Mouse (Mus musculus): Measurements from ENCODE around the gene Acsbg2. TPM values are rescaled to one million over a fixed set of nuclear protein-coding genes. Genes with fewer than 3 reads are reported as not detected.

Acsbg2 gene
- polyA plus RNA-seq, 1 experiment from 2014 or later = not detected

DNA sequence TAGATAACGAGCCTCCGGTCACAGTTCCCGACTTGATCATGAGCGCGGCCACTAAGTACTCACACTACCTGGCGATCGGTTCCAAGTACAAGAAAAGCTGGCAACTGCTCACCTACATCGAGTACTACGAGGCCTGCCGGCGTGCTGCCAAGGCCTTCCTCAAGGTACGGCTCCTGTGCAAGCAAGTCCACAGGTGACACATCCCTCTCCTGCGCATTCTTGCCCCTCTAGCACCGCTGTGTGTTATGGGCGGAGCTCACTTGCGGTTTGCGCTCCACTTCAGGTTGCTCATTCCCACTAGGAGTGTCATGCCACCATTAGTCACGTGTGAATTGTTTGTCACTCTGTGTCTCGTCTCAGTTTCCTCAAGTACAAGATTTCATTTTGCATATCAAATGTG lies 3.2 kb upstream of the Acsbg2 start:
- H3K4me2 ChIP-seq (ENCODE audit: low read length) = no peak overlapping the region
- no peaks in the 10 kb centered on the region for H3K9me3 ChIP-seq (ENCODE audit: control insufficient read depth, low read length)
- WGBS = 90% methylated on average over 19 of the region's 19 CpGs
- H3K9ac ChIP-seq (replicated peaks; ENCODE audit: low read length) = no peak overlapping the region
- no peaks in the 10 kb centered on the region for H3K36me3 ChIP-seq (ENCODE audit: control insufficient read depth, insufficient read depth, low read length)
- DNase-seq = no peak
- no peak overlapping the region for H3K27ac ChIP-seq (replicated peaks; ENCODE audit: low read depth, low read length)
- no peak for ATAC-seq (ENCODE audit: low FRiP score, low TSS enrichment)
- no peak overlapping the region for H3K4me3 ChIP-seq (replicated peaks; ENCODE audit: low read depth, low read length)
- no peaks in the 10 kb centered on the region for H3K4me1 ChIP-seq (ENCODE audit: control insufficient read depth, insufficient read depth, low read length)
- H3K27me3 ChIP-seq (ENCODE audit: control insufficient read depth, insufficient read depth, low read length) = no peaks in the 10 kb centered on the region

DNA sequence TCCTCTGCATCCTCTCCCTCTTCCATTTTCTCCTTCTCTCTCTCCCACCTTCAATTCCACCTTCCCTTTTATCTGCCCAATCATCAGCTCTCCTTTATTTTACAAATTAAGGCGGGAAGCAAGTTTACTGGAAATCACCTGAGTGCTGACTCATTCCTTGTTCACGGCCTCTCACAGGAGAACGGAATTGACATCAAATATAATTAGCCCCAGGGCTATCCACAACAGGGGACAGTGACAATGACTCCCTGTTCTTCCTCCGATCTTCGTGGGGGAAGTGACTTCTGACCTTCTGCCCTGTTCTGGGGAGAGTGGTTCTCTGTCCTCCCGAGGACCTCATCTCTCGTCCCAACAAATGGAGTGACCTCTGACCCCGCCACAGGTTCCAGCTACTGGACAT lies 2.7 kb upstream of the Acsbg2 start:
- WGBS = 76% methylated on average over 8 of the region's 8 CpGs
- H3K27ac ChIP-seq (replicated peaks; ENCODE audit: low read depth, low read length) = no peak overlapping the region

DNA sequence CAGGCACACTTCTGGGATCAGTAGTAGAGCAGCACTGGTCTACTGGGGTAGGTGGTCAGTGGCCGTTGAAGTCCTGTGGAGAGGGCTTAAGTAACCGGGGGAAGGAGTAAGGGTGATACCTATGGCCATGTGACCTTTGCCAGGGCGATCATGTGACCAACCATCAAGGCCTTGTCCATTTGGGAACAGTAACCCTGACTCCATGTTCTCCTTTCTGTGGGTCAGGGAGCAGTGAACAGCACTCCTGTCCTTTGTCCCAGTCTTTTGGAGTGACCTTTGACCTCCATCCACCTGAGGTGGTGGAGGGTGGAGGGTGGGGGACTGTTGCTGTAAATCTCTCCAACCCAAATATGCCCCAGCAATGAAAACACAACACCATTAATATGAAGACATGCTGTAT lies 2.2 kb upstream of the Acsbg2 start:
- H3K4me3 ChIP-seq (replicated peaks; ENCODE audit: low read depth, low read length) = no peak overlapping the region
- no peaks in the 10 kb centered on the region for H3K4me1 ChIP-seq (ENCODE audit: control insufficient read depth, insufficient read depth, low read length)
- no peak overlapping the region for H3K27ac ChIP-seq (replicated peaks; ENCODE audit: low read depth, low read length)
- H3K9ac ChIP-seq (replicated peaks; ENCODE audit: low read length) = no peak overlapping the region
- no peaks in the 10 kb centered on the region for H3K36me3 ChIP-seq (ENCODE audit: control insufficient read depth, insufficient read depth, low read length)
- ATAC-seq (ENCODE audit: low FRiP score, low TSS enrichment) (no peak), DNase-seq (no peak)
- 84% methylated on average over 3 of the region's 3 CpGs for WGBS
- H3K27me3 ChIP-seq (ENCODE audit: control insufficient read depth, insufficient read depth, low read length) = no peaks in the 10 kb centered on the region
- H3K4me2 ChIP-seq (ENCODE audit: low read length) = no peak overlapping the region
- no peaks in the 10 kb centered on the region for H3K9me3 ChIP-seq (ENCODE audit: control insufficient read depth, low read length)

More for the DNA sequence above, 2.7 kb upstream of the Acsbg2 start:
- Histone ChIP-seq H3K27me3 (ENCODE audit: control insufficient read depth, insufficient read depth, low read length) (no peaks in the 10 kb centered on the region), H3K4me2 (ENCODE audit: low read length) (no peak overlapping the region), H3K9ac (replicated peaks; ENCODE audit: low read length) (no peak overlapping the region), H3K4me1 (ENCODE audit: control insufficient read depth, insufficient read depth, low read length) (no peaks in the 10 kb centered on the region), H3K9me3 (ENCODE audit: control insufficient read depth, low read length) (no peaks in the 10 kb centered on the region), H3K4me3 (replicated peaks; ENCODE audit: low read depth, low read length) (no peak overlapping the region), H3K36me3 (ENCODE audit: control insufficient read depth, insufficient read depth, low read length) (no peaks in the 10 kb centered on the region)
- DNase-seq (no peak), ATAC-seq (ENCODE audit: low FRiP score, low TSS enrichment) (no peak)

DNA sequence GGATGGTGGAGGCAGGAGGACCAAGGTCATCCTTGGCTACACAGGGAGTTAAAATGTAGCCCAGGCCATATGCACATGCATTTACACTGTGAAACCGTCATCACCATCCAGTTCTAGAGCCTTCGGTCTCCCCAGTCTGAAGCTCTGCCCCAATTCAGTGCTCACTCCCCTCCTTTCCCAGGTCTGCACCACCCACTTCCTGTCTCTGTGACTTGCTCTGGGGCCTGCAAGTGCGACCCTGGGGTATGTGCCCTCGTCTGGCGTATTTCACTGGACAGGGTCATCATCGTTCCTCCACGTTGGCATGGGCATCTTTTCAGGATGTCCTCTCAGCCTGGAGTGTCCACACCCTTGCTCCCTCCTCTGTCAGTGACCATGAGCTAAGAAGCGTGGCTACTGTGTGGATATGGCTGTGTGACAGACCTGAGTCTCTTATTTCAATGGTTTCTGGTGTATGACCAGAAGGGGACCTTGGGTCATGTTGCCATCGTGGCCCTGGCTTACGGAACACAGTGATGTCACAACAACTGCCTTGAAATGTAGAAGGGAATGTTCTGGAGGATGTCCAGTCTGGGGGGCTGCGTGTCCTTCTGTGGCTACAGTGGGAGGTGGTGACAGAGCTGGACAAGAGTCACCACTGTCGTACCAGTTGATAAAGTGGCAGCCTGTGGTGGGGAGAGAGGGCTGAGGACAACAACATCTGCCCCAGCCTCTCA lies 847 bp upstream of the Acsbg2 start, which contains the start of gene 1700061G19Rik:
TSS of gene 1700061G19Rik (plus strand) at position 542 of the 716 bp plus-strand sequence.
- no peak for DNase-seq
- H3K9ac ChIP-seq (replicated peaks; ENCODE audit: low read length) = no peak within 1 kb of the TSS
- 90% methylated on average over 12 of the region's 12 CpGs for WGBS
- H3K9me3 ChIP-seq (ENCODE audit: control insufficient read depth, low read length) = no peaks in the 10 kb centered on the region
- no peak within 1 kb of the TSS for H3K27ac ChIP-seq (replicated peaks; ENCODE audit: low read depth, low read length)
- H3K4me3 ChIP-seq (replicated peaks; ENCODE audit: low read depth, low read length) = no peak within 1 kb of the TSS
- ATAC-seq (ENCODE audit: low FRiP score, low TSS enrichment) = no peak
- no peaks in the 10 kb centered on the region for H3K4me1 ChIP-seq (ENCODE audit: control insufficient read depth, insufficient read depth, low read length)
- H3K36me3 ChIP-seq (ENCODE audit: control insufficient read depth, insufficient read depth, low read length) = no peaks in the 10 kb centered on the region
- H3K27me3 ChIP-seq (ENCODE audit: control insufficient read depth, insufficient read depth, low read length) = no peaks in the 10 kb centered on the region
- H3K4me2 ChIP-seq (ENCODE audit: low read length) = no peak within 1 kb of the TSS

DNA sequence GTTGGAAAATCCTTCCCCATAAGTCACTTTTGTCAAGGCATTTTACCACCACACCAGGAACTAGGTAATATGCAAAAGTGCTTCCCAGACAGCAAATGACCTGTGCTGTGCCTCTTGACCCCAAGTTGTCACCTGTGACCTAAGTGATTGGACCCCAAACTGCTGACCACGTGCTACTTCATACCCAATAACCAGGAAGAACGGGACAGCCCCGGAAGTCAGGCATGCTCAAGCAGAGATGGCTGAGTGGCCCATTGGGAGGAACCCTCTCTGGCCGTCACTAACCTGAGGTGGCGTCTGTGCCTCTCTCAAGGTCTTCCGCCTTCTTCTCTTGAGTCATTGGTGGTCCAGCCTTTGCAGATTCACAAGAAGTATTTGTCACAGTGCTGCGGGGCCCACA lies 1.7 kb downstream of the Acsbg2 start:
- WGBS = 80% methylated on average over 7 of the region's 7 CpGs
- no peak for ATAC-seq (ENCODE audit: low FRiP score, low TSS enrichment)
- H3K9me3 ChIP-seq (ENCODE audit: control insufficient read depth, low read length) = 0 out of 2 replicates have a peak, but pooled peaks cover 4% of the 10 kb centered on the region

DNA sequence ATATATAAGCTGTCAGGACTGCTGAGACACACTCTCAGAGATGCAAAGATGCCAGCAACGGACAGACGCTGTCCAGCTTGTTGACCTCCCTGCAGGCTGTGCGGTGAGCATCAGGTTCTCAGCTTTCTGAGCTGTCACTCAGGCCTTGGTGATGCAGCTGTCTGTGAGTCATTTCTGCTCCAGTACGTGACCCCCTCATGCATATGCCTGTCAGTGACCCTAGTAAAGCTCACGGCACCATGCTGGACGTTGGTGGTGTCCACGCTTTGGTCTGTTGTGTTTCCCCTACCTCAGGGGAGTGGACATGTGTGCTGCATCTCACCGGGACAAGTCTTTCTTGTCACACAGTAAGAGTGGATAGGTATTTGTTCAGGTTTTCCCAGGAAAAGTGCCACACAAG lies 2.5 kb downstream of the Acsbg2 start:
- Histone ChIP-seq H3K4me1 (ENCODE audit: control insufficient read depth, insufficient read depth, low read length) (no peaks in the 10 kb centered on the region), H3K4me2 (ENCODE audit: low read length) (no peak overlapping the region), H3K4me3 (replicated peaks; ENCODE audit: low read depth, low read length) (no peak overlapping the region), H3K27me3 (ENCODE audit: control insufficient read depth, insufficient read depth, low read length) (no peaks in the 10 kb centered on the region), H3K9ac (replicated peaks; ENCODE audit: low read length) (no peak overlapping the region), H3K36me3 (ENCODE audit: control insufficient read depth, insufficient read depth, low read length) (no peaks in the 10 kb centered on the region), H3K27ac (replicated peaks; ENCODE audit: low read depth, low read length) (no peak overlapping the region), H3K9me3 (ENCODE audit: control insufficient read depth, low read length) (0 out of 2 replicates have a peak, but pooled peaks cover 4% of the 10 kb centered on the region)
- ATAC-seq (ENCODE audit: low FRiP score, low TSS enrichment) = no peak
- WGBS = 73% methylated on average over 8 of the region's 8 CpGs
- no peak for DNase-seq

More for the DNA sequence above, 1.7 kb downstream of the Acsbg2 start:
- Histone ChIP-seq H3K27me3 (ENCODE audit: control insufficient read depth, insufficient read depth, low read length) (no peaks in the 10 kb centered on the region), H3K9ac (replicated peaks; ENCODE audit: low read length) (no peak overlapping the region), H3K4me2 (ENCODE audit: low read length) (no peak overlapping the region), H3K4me3 (replicated peaks; ENCODE audit: low read depth, low read length) (no peak overlapping the region), H3K27ac (replicated peaks; ENCODE audit: low read depth, low read length) (no peak overlapping the region), H3K36me3 (ENCODE audit: control insufficient read depth, insufficient read depth, low read length) (no peaks in the 10 kb centered on the region), H3K4me1 (ENCODE audit: control insufficient read depth, insufficient read depth, low read length) (no peaks in the 10 kb centered on the region)
- no peak for DNase-seq

DNA sequence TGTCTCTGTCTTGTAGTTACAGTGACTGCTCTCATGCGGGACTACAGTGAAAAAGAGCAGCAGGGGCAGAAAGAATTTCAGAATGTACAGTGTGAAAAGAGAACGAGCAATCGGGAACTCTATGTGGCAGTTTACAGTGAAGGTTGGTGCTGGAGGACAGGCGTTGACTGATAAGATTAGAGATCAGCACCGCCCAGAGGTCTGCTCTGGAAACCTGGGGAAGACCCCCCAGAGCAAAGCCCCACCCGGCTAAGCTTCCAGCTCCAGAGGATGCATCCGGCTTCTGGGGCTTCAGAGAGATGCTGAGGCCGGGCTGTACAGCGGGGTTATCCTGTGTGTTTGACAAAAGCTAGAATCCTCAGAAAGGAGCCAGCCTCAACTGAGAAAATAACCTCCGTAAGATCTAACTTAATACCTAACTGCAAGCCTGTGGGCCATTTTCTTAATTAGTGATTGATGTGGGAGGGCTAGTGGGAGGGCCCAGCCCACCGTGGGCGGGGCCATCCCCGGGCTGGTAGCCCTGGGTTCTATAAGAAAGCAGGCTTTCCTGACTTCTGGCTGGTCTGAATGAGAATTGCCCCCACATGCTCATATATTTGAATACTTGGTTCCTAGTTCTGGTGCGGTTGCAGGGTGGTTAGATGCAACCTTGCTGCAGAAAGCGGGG lies 3.8 kb downstream of the Acsbg2 start:
- H3K36me3 ChIP-seq (ENCODE audit: control insufficient read depth, insufficient read depth, low read length) = no peaks in the 10 kb centered on the region
- H3K4me2 ChIP-seq (ENCODE audit: low read length) = no peak overlapping the region
- no peaks in the 10 kb centered on the region for H3K27me3 ChIP-seq (ENCODE audit: control insufficient read depth, insufficient read depth, low read length)
- H3K27ac ChIP-seq (replicated peaks; ENCODE audit: low read depth, low read length) = no peak overlapping the region
- H3K4me3 ChIP-seq (replicated peaks; ENCODE audit: low read depth, low read length) = no peak overlapping the region
- 0 out of 2 replicates have a peak, but pooled peaks cover 4% of the 10 kb centered on the region for H3K9me3 ChIP-seq (ENCODE audit: control insufficient read depth, low read length)
- no peak for DNase-seq
- no peak overlapping the region for H3K9ac ChIP-seq (replicated peaks; ENCODE audit: low read length)
- ATAC-seq (ENCODE audit: low FRiP score, low TSS enrichment) = no peak
- 76% methylated on average over 15 of the region's 15 CpGs for WGBS
- H3K4me1 ChIP-seq (ENCODE audit: control insufficient read depth, insufficient read depth, low read length) = no peaks in the 10 kb centered on the region

DNA sequence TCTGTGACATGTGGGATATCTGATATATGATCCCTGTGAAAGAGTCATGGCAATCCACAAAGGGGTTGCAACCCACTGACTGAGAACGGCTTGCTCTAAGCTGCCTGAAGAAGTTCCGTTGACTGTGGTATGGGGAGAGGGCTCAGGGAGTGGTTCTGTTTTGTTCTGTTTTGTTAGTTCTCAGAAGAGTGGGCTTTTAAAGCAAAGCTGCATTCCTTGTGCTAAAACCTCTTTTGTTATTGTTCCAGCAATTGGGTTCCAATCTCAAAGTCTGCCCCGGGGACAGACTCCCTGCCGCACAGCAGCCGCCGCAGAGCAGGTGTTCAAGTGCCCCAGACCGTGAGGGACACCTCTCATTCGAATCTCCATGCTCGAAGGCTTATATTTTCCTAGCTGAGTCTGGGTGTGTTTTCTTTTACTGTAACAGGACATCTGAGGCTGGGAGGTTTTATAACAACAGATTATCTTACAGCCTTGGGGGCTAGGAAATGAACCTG lies 4.7 kb downstream of the Acsbg2 start:
- Histone ChIP-seq H3K27ac (replicated peaks; ENCODE audit: low read depth, low read length) (no peak overlapping the region), H3K27me3 (ENCODE audit: control insufficient read depth, insufficient read depth, low read length) (no peaks in the 10 kb centered on the region), H3K9me3 (ENCODE audit: control insufficient read depth, low read length) (0 out of 2 replicates have a peak, but pooled peaks cover 4% of the 10 kb centered on the region), H3K9ac (replicated peaks; ENCODE audit: low read length) (no peak overlapping the region), H3K4me2 (ENCODE audit: low read length) (no peak overlapping the region), H3K36me3 (ENCODE audit: control insufficient read depth, insufficient read depth, low read length) (no peaks in the 10 kb centered on the region), H3K4me3 (replicated peaks; ENCODE audit: low read depth, low read length) (no peak overlapping the region), H3K4me1 (ENCODE audit: control insufficient read depth, insufficient read depth, low read length) (no peaks in the 10 kb centered on the region)
- ATAC-seq (ENCODE audit: low FRiP score, low TSS enrichment) (no peak), DNase-seq (no peak)
- WGBS = 40% methylated on average over 9 of the region's 9 CpGs

Measured in midbrain, embryonic 14.5 days (tissue).